In the genomic region with DNA sequence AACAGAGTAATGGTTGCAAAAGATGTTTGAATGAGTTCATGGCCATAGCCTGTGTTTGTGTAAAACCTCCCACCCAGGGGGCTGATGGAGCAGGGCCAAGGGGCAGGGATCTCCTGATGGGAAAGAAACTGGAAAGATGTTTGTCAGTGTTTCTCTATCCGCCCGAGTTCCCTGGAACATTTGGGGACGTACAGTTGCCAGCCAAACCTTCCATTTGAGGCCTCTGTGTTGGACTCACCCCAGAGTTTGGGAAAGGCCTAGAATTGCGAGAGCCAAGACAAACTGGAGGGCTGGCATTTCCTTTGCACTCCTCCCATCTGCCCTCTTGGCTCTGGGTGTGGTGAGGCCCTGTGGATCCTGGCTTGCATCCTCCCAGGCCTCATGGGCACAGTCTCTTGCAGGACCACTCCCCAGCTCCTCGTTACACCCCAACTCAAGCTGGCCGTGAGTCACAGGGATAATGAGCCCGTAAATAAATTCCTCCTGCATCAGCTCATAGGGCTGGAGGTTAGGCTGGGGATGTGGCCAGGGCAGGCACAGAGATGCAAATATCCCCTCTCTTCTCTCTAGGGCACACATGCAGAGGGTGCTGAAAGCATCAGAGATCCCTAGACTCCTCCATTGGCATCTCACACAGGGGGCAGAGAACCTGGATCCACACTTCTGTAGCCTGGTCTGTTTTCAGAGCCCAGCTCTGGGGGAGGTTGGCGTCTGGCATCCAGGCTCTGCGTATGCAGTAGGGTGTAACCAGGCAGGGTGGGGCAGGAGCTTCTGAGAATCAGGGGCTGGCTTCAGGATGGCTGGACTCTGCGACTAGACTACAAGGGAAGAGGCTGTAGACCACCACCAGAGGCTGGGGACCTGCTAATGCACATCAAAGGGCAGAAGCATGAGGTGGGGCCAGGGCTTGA, we compare ENCODE assay signal across 7 mouse cellular contexts.
DNase-seq lines count a peak whose midpoint lies in the region; ATAC-seq lines count a peak whose summit lies in the region.

No protein-coding gene starts in this region.

- no peaks in the 10 kb centered on the region for H3K27me3 ChIP-seq in limb, embryonic 15.5 days

- no peak overlapping the region for H3K4me3 ChIP-seq in limb, embryonic 15.5 days

- H3K9me3 ChIP-seq in limb, embryonic 15.5 days: no peaks in the 10 kb centered on the region

- peak overlapping the region; percentile 92 for H3K27ac ChIP-seq in limb, embryonic 15.5 days

- H3K36me3 ChIP-seq in limb, embryonic 15.5 days: no peaks in the 10 kb centered on the region

- H3K4me1 ChIP-seq in limb, embryonic 15.5 days: peaks cover 31% of the 10 kb centered on the region

- H3K9ac ChIP-seq in limb, embryonic 15.5 days: no peak overlapping the region

- peak; percentile 68 to 88 for DNase-seq in layer of hippocampus, postnatal 14 days (ENCODE audit: low spot score in 2 of 2)
- no peak for DNase-seq in layer of hippocampus, adult 9-10 months (ENCODE audit: low spot score)
- peak; percentile 84 to 90 for DNase-seq in cerebellum, adult 18-20 months
- DNase-seq in gastrocnemius, postnatal 14 days: peak; percentile 82
- DNase-seq in testis, postnatal 10 days (ENCODE audit: low spot score): peak; percentile 74

- WGBS in limb, embryonic 15.5 days: 22% methylated on average over 10 of the region's 10 CpGs

- peak; percentile 94 for ATAC-seq in limb, embryonic 15.5 days (ENCODE audit: insufficient number of reproducible peaks, low FRiP score, low TSS enrichment, low read depth)
- no peak for ATAC-seq in inflammation-experienced regulatory T-cells, adult 6 months

- no peak overlapping the region for H3K4me2 ChIP-seq in limb, embryonic 15.5 days

- intact Hi-C loops in gastrocnemius, postnatal 14 days (cut with DNase I; ENCODE audit: low total_unique reads): no loop called here
